Mouse (Mus musculus) adrenal gland, postnatal 0 days (tissue): Measurements from ENCODE around the gene Ndufaf3. TPM values are rescaled to one million over a fixed set of nuclear protein-coding genes. Genes with fewer than 3 reads are reported as not detected.

ENCODE experiments used
- microRNA-seq: library from miRNA; unstranded; fragments of <30 nt; microRNA quantifications from one replicate; pipeline ENCODE4, GENCODE M21; 2016; ENCODE audit warnings: borderline replicate concordance; ENCODE audit not compliant: insufficient number of aligned reads
- polyA plus RNA-seq: library from polyadenylated mRNA; unstranded; fragments of >200 nt; fragmentation: Nextera tagmentation; extraction: Ambion mirVana; gene quantifications from 2 replicates; pipeline ENCODE4 v1.2.1, GENCODE M21; 2015

Gene Ndufaf3
- 68.4 and 111 TPM in 2 replicates for polyA plus RNA-seq

DNA sequence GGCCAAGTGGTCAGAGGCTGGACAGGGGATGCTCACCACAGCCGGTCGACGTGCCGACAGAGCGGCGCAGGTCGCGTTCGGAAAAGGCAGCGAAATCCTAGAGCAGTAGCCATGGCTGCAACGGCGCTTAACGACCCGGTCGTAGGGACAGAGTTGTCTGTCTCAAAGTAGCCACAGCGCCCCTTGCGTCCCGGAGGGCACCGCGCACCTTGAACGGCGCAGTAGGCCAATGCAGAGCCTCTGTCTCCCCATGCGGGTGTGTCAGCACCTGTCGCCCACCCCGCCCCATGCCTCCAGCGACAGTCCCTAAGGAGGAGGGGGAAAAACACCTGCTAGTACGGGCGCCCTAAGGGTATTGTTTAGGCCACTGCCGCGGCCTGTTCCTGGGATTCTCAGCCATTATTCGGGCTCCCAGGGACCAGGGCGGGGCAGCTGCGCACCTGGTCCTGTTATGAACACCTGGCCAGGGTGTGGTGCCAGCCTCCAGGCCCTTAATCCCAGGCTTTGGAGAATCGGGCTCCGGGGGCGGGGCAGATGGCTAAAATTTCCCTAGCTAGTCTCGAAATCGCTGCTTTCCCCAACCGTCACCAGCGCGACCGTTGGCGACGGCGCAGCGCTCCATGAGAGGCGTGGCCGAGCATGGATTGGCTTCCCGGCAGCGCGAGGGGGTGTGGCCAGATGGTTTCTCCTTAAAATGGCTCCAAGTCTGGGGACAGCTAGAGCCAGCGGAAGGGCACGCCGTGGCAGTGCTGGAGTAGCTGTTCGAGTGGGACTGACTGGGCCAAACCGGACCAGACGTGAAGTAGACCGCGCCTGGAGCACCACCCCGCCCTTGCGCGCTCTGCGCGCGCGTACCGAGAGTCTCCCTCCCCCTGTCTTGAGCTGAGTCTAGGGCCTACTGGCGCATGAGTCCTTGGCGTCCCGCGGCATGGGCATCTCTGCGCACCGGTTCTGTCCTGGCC lies at the start of gene Ndufaf3:
TSS of gene Ndufaf3 (minus strand) at position 620 of the 962 bp plus-strand sequence.

DNA sequence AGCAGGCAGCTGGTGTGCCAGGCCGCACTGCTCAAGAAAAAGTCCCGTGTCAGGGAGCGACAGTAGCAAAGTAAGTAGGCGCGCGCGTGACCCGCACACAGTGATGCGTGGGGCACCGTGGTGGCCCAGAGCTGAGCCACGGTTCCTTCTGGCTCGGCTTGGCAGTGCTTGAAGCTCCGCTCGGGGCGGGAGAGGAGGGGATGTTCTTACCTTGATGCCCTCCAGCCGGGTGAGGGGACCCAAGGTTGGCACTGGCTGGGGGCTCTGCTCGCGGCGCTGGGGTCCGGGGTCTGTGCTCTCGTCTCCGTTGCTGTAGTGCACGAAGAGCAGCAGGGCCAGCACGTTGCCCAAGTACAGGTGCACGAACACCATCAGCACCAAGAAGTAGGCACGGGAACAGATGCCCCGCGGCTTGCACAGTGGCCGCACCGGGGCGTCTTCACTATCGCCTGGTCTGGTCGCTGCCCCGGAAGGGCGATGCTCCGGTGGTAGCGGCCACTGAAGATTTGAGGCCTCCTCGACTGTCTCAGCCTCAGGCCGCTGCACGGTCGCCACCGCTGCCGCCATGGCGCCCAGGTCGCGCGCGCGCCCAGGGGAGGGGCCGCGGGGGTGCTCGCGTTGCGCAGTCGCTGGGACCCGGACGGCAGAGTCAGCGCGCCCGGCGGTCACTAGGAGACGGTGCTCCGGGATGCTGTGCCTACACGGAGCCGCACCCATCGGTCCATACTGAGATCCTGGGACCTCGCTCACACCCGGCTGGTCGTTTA lies 29.9 kb upstream of the Ndufaf3 start, which contains the start of gene P4htm:
TSS of gene P4htm (minus strand) at position 670 of the 767 bp plus-strand sequence.

GRCm38 (mm10) chr9:108578545-108579343 lies 11.5 kb upstream of the Ndufaf3 start, which contains the start of gene Wdr6:
Gene Wdr6 (minus strand): TSS chr9:108578739.

DNA sequence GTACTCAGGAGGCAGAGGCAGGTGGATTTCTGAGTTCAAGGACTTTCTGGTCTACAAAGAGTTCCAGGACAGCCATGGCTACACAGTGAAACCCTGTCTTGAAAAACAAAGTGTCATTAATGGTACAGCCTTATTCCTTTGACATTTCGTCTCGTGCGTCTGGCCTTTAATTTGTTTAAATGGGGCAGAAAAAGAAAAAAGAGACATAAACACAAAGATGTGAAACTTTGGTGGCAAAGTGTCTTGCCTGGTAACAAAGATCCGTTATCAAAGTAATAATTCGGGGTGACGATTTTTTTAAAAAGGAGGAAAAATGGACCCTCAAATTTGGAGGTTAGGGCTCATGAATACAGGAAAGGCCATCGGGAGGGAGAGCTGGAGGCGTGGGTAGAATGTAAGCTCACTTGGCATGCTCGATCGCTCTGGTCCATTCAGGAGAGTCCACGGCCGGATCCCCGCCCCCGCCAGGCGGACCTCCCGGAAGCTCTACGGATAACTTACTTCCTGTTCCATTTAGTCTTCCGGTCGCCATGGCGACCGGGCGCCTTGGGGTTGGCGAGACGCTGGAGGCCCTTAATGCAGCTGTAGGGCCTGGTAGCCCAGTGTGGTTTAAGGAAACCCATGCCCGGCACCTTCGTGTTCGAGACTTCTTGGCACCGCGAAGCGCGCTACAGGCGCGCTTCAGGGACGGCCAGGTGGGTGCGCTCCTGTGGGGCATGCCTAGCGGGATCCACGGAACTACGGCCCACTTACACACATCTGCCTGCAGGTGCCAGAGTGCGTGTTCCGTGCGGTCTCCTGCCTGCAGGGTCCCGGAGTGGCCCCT lies 2.4 kb upstream of the Ndufaf3 start, which contains the start of gene Dalrd3:
TSS of gene Dalrd3 (plus strand) at position 506 of the 826 bp plus-strand sequence.

DNA sequence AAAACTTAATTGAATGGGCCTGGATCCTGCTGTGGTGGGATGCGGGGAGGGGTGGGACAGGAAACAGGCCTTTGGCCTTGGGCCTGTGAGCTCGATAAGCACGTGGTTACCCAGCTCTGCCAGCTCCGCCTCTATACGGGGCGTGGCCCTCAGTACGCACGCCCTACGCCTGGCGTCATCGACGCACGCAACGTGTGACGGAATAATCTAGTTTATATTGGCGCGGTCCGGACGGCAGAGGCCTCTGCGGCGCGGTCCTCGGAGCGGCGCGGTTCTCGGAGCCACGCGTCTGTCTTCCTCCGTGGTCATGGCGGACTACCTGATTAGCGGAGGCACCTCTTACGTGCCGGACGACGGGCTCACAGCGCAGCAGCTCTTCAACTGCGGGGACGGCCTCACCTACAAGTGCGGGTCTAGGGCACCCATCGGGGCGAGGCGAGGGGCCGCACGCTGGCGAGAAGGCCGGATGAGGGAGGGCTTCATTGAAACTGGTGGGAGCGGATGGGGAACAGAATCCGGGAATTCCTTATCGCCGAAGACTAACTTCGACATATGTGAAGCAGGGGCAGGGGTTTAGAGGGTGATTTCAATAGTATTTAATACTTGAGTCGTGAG lies 6.9 kb downstream of the Ndufaf3 start, which contains the start of gene Impdh2:
TSS of gene Impdh2 (plus strand) at position 60 of the 615 bp plus-strand sequence.

GRCm38 (mm10) chr9:108516380-108517251 lies 50.6 kb downstream of the Ndufaf3 start, which contains the start of gene Qrich1:
Gene Qrich1 (plus strand): TSS chr9:108516806.

Small RNAs within 50 kb of the gene (microRNA-seq; reads per million reads assigned to microRNA genes)
- gene Gm24083: not detected
- gene Mir191: not detected
- gene Mir425: 2,096 reads per million, percentile 84 among the genes with 10 or more reads in this experiment

Other genes starting within 250 kb of the Ndufaf3 start
- gene Gpx1, start 228.5 kb downstream of the Ndufaf3 start, polyA plus RNA-seq: 1,366 and 1,515 TPM in 2 replicates
- gene Usp4, start 219.6 kb downstream of the Ndufaf3 start, polyA plus RNA-seq: 44.6 and 58.2 TPM in 2 replicates
- gene 1700102P08Rik, start 174.6 kb downstream of the Ndufaf3 start, polyA plus RNA-seq: 0.16 TPM in 1 of 2 replicates, not detected in the other
- gene Ccdc36, start 138.9 kb downstream of the Ndufaf3 start, polyA plus RNA-seq: 0.86 and 2.0 TPM in 2 replicates
- not detected in 2 replicates for gene BC048562, start 131.0 kb downstream of the Ndufaf3 start, polyA plus RNA-seq
- 34.9 and 49.0 TPM in 2 replicates for gene Ccdc71, start 106.9 kb downstream of the Ndufaf3 start, polyA plus RNA-seq
- 54.3 and 61.4 TPM in 2 replicates for gene Klhdc8b, start 105.9 kb downstream of the Ndufaf3 start, polyA plus RNA-seq
- gene Lamb2, start 87.7 kb downstream of the Ndufaf3 start, polyA plus RNA-seq: 31.5 and 37.7 TPM in 2 replicates
- gene Usp19, start 76.8 kb downstream of the Ndufaf3 start, polyA plus RNA-seq: 36.9 and 72.1 TPM in 2 replicates
- gene Qars, start 59.7 kb downstream of the Ndufaf3 start, polyA plus RNA-seq: 60.1 and 86.1 TPM in 2 replicates
- 70.3 and 91.3 TPM in 2 replicates for gene Qrich1, start 50.6 kb downstream of the Ndufaf3 start, polyA plus RNA-seq
- gene Impdh2, start 7.1 kb downstream of the Ndufaf3 start, polyA plus RNA-seq: 68.2 and 82.0 TPM in 2 replicates
- 95.0 and 107 TPM in 2 replicates for gene Dalrd3, start 2.5 kb upstream of the Ndufaf3 start, polyA plus RNA-seq
- gene Wdr6, start 11.3 kb upstream of the Ndufaf3 start, polyA plus RNA-seq: 73.9 and 83.0 TPM in 2 replicates
- gene P4htm, start 30.2 kb upstream of the Ndufaf3 start, polyA plus RNA-seq: 17.3 and 18.2 TPM in 2 replicates
- 24.4 and 32.1 TPM in 2 replicates for gene Arih2, start 82.0 kb upstream of the Ndufaf3 start, polyA plus RNA-seq
- gene Slc25a20, start 94.7 kb upstream of the Ndufaf3 start, polyA plus RNA-seq: 45.2 and 70.4 TPM in 2 replicates
- 16.7 and 17.3 TPM in 2 replicates for gene Prkar2a, start 121.9 kb upstream of the Ndufaf3 start, polyA plus RNA-seq
- 54.1 and 55.9 TPM in 2 replicates for gene Ip6k2, start 216.4 kb upstream of the Ndufaf3 start, polyA plus RNA-seq
- 8.4 and 9.3 TPM in 2 replicates for gene Nckipsd, start 240.9 kb upstream of the Ndufaf3 start, polyA plus RNA-seq